Mouse (Mus musculus) limb, embryonic 13.5 days (tissue): ENCODE measurements at regions not wholly inside any gene's neighbourhood (a gene's known extent, or its start where the extent isn't known, plus 50 kb on each side); places are given as distances from the start of the nearest gene placed in this dataset.

Experiments
- ATAC-seq: fragments of 200-750 bp; cut with Nextera tagmentation; 2 replicates; pipeline ENCODE4 v1.8.0; 2017; ENCODE audit warnings: low read depth, moderate number of reproducible peaks, moderate TSS enrichment; ENCODE audit not compliant: low FRiP score
- H3K27ac ChIP-seq: fragments of 300-500 bp; sonication (generic); 2 replicates; pipeline ENCODE4 v1.5.1; 2015; ENCODE audit warnings: inconsistent platforms, mild to moderate bottlenecking, moderate library complexity
- H3K27me3 ChIP-seq: fragments of 300-500 bp; sonication (generic); 2 replicates; pipeline ENCODE4 v1.6.1; 2015; ENCODE audit warnings: mild to moderate bottlenecking, inconsistent platforms
- H3K36me3 ChIP-seq: fragments of 300-500 bp; sonication (generic); 2 replicates; pipeline ENCODE4 v1.6.1; 2015; ENCODE audit warnings: inconsistent platforms, mild to moderate bottlenecking, moderate library complexity
- H3K4me1 ChIP-seq: fragments of 300-500 bp; sonication (generic); 2 replicates; pipeline ENCODE4 v1.6.1; 2015; ENCODE audit warnings: inconsistent platforms
- H3K4me2 ChIP-seq: fragments of 300-500 bp; sonication (generic); replicated peaks from 2 replicates; pipeline ENCODE4 v1.6.1; 2015; ENCODE audit warnings: inconsistent platforms, mild to moderate bottlenecking, moderate library complexity
- H3K4me3 ChIP-seq: fragments of 300-500 bp; sonication (generic); 2 replicates; pipeline ENCODE4 v1.5.1; 2015; ENCODE audit warnings: moderate library complexity, mild to moderate bottlenecking, inconsistent platforms
- H3K9ac ChIP-seq: fragments of 300-500 bp; sonication (generic); 2 replicates; pipeline ENCODE4 v1.6.1; 2015; ENCODE audit warnings: mild to moderate bottlenecking, inconsistent platforms
- H3K9me3 ChIP-seq: fragments of 300-500 bp; sonication (generic); 2 replicates; pipeline ENCODE4 v1.6.1; 2016; ENCODE audit warnings: inconsistent platforms
- WGBS: fragments of 180-500 bp; shearing (Covaris S2); methylation state at CpG from one replicate; pipeline ENCODE4 v1.1.7; 2015; 5-methylcytosine and 5-hydroxymethylcytosine counted together

DNA sequence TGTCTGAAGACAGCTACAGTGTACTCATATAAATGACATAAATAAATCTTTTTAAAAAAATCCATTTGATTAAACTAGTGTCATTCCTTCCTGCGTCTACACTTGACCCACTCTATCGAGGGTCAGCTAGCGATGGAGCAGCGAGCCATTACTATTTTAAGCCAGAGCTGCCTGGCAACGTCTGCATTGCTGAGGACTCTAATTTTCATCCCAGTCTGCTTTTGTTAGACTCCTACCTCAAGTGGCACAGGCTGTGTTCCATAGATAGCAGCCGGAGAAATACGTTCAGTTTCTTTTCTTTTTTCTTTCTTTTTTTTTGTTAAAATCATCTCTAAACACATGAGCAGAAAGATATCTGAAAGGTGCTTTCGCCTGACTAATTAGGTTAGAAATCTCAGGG is 211.5 kb downstream of the Dusp6 start:
- H3K9ac ChIP-seq = no peak overlapping the region
- no peaks in the 10 kb centered on the region for H3K36me3 ChIP-seq
- no peak overlapping the region for H3K4me3 ChIP-seq
- ATAC-seq = no peak
- WGBS = 88% methylated on average over 8 of the region's 8 CpGs
- H3K4me1 ChIP-seq = 0 out of 2 replicates have a peak, but pooled peaks cover 3% of the 10 kb centered on the region
- no peaks in the 10 kb centered on the region for H3K27me3 ChIP-seq
- H3K9me3 ChIP-seq = no peaks in the 10 kb centered on the region
- H3K4me2 ChIP-seq = no peak overlapping the region
- H3K27ac ChIP-seq = no peak overlapping the region

- H3K9me3 ChIP-seq = no peaks in the 10 kb centered on the region
- 0 out of 2 replicates have a peak, but pooled peaks cover 3% of the 10 kb centered on the region for H3K4me1 ChIP-seq
- WGBS = 77% methylated on average over 7 of the region's 7 CpGs
- no peaks in the 10 kb centered on the region for H3K27me3 ChIP-seq
- H3K27ac ChIP-seq = no peak overlapping the region
- H3K4me3 ChIP-seq = no peak overlapping the region
- no peaks in the 10 kb centered on the region for H3K36me3 ChIP-seq
- H3K9ac ChIP-seq = no peak overlapping the region
- no peak overlapping the region for H3K4me2 ChIP-seq
- ATAC-seq = no peak
Observed at GRCm38 (mm10) chr10:99476214-99476613, 213.2 kb downstream of the Dusp6 start.

GRCm38 (mm10) chr10:99476776-99477175 is 213.7 kb downstream of the Dusp6 start:
- Histone ChIP-seq H3K27ac (no peak overlapping the region), H3K36me3 (no peaks in the 10 kb centered on the region), H3K27me3 (no peaks in the 10 kb centered on the region), H3K4me3 (no peak overlapping the region), H3K4me2 (no peak overlapping the region), H3K9me3 (no peaks in the 10 kb centered on the region), H3K9ac (no peak overlapping the region), H3K4me1 (0 out of 2 replicates have a peak, but pooled peaks cover 3% of the 10 kb centered on the region)
- no peak for ATAC-seq
- 87% methylated on average over 7 of the region's 7 CpGs for WGBS

DNA sequence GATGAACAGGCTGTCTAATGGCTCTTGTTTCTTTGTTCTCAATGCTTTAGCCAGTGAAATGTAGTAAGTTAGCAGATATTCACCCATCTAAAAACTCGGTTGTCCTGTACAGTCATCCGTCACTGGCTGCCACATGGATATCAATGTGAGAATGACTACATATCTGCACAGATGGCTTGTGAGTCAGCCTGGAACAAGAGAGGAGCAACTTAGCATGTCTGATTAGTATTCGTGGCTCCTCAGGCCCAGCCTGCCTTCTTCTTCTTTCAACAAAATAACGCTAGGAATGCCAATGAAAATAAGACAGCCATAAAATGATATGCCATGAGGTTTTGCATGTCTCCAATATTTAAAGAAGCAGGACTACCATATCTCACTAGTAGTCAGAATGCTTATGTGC is 217.5 kb downstream of the Dusp6 start:
- Histone ChIP-seq H3K27me3 (no peaks in the 10 kb centered on the region), H3K27ac (no peak overlapping the region), H3K4me1 (no peaks in the 10 kb centered on the region), H3K9me3 (no peaks in the 10 kb centered on the region), H3K4me2 (no peak overlapping the region), H3K4me3 (no peak overlapping the region), H3K9ac (no peak overlapping the region), H3K36me3 (no peaks in the 10 kb centered on the region)
- 79% methylated on average over 4 of the region's 4 CpGs for WGBS
- no peak for ATAC-seq

DNA sequence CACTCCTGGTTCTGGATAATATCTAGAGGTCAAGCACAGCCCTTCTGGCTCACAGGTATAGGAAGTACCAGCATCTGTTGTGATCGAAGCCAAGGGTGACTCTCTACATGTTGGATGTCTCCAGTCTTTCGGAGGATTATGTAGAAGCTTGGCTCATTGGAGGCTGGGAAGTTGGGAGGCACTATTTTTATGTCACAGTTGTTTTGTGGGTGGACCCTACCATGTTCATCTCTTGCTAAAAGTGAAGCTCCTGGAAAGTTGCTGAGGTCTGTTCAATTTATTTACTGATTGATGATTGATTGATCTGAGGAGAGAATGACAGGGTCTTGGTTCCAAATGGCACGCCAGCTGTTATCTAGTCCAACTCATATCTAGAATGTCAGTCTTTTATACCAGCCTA is 219.0 kb downstream of the Dusp6 start:
- no peak for ATAC-seq

GRCm38 (mm10) chr10:99488195-99489080 is 225.4 kb downstream of the Dusp6 start:
- H3K27me3 ChIP-seq = no peaks in the 10 kb centered on the region
- 86% methylated on average over 16 of the region's 16 CpGs for WGBS
- no peaks in the 10 kb centered on the region for H3K4me1 ChIP-seq
- H3K4me3 ChIP-seq = no peak overlapping the region
- no peaks in the 10 kb centered on the region; the same call in 1 of the 2 replicates for H3K9me3 ChIP-seq
- no peak overlapping the region for H3K4me2 ChIP-seq
- H3K27ac ChIP-seq = no peak overlapping the region
- no peaks in the 10 kb centered on the region for H3K36me3 ChIP-seq
- no peak overlapping the region for H3K9ac ChIP-seq
- no peak for ATAC-seq

More for the DNA sequence above, 219.0 kb downstream of the Dusp6 start:
- no peak overlapping the region for H3K27ac ChIP-seq
- no peaks in the 10 kb centered on the region for H3K36me3 ChIP-seq
- H3K27me3 ChIP-seq = no peaks in the 10 kb centered on the region
- no peak overlapping the region for H3K9ac ChIP-seq
- H3K4me3 ChIP-seq = no peak overlapping the region
- H3K9me3 ChIP-seq = no peaks in the 10 kb centered on the region
- no peak overlapping the region for H3K4me2 ChIP-seq
- H3K4me1 ChIP-seq = no peaks in the 10 kb centered on the region
- 91% methylated on average over 3 of the region's 3 CpGs for WGBS

- 66% methylated on average over 17 of the region's 17 CpGs for WGBS
- no peak overlapping the region for H3K4me3 ChIP-seq
- H3K9ac ChIP-seq = no peak overlapping the region
- peak; percentile 36; the same call in 1 of the 2 replicates for ATAC-seq
- 0 out of 2 replicates have a peak overlapping the region, but pooled peaks have one; percentile 5 for H3K4me2 ChIP-seq
- H3K27me3 ChIP-seq = no peaks in the 10 kb centered on the region
- no peaks in the 10 kb centered on the region for H3K9me3 ChIP-seq
- no peaks in the 10 kb centered on the region for H3K36me3 ChIP-seq
- H3K27ac ChIP-seq = no peak overlapping the region
- peaks cover 5% of the 10 kb centered on the region; the same call in 1 of the 2 replicates for H3K4me1 ChIP-seq
Observed at GRCm38 (mm10) chr10:99511514-99512237, 247.8 kb downstream of the Csl start.

DNA sequence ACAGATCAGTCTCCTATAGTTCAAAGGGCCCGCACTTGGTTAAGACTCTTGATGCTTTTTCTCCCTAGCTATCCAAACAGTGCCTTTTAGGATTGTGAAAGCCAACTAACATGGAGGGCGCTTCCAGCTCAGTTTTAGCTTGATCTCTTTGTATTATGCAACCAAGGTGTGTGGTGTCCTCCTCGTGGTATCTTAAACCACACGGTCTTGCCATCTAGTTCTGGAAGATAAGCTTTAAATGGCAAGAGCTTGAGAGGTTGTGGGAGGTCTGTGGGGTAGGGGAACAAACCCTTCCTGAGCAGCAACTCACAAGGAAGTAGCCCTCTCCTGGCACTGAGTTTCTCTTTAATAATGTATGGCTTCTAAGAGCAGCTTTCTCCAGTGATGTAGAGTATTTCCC is 241.5 kb downstream of the Csl start:
- 89% methylated on average over 4 of the region's 4 CpGs for WGBS

GRCm38 (mm10) chr10:99519479-99519878 is 240.0 kb downstream of the Csl start:
- no peak for ATAC-seq
- no peak overlapping the region for H3K9ac ChIP-seq
- no peaks in the 10 kb centered on the region for H3K36me3 ChIP-seq
- no peak overlapping the region for H3K4me3 ChIP-seq
- no peak overlapping the region for H3K27ac ChIP-seq
- H3K27me3 ChIP-seq = no peaks in the 10 kb centered on the region
- 26% methylated on average over 4 of the region's 4 CpGs for WGBS
- peaks cover 6% of the 10 kb centered on the region for H3K4me1 ChIP-seq
- no peaks in the 10 kb centered on the region for H3K9me3 ChIP-seq
- no peak overlapping the region for H3K4me2 ChIP-seq

More for the DNA sequence above, 241.5 kb downstream of the Csl start:
- Histone ChIP-seq H3K4me3 (no peak overlapping the region), H3K27ac (no peak overlapping the region), H3K4me2 (no peak overlapping the region), H3K9me3 (no peaks in the 10 kb centered on the region), H3K4me1 (no peaks in the 10 kb centered on the region), H3K9ac (no peak overlapping the region), H3K27me3 (no peaks in the 10 kb centered on the region), H3K36me3 (no peaks in the 10 kb centered on the region)
- ATAC-seq = no peak

DNA sequence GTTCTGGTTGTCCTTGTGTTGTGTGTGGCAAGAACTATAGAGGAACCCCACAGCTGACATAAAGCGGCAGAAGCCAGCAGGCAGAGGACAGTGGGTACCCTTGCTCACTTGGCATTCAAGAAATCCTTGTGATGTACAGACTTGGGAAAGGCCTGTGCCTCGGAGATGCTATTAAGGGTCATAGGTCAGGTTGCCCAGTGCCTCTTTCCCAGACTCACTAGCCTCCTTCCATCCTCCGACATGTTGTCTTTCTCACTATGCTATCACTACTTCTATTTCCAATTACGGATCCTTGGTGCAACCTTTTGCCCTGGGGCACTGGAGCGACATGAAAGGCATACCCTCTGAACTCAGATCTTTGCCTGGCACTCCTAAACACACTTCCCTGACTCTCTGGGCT is 235.6 kb downstream of the Csl start:
- no peak overlapping the region for H3K4me3 ChIP-seq
- no peaks in the 10 kb centered on the region for H3K9me3 ChIP-seq
- peaks cover 18% of the 10 kb centered on the region for H3K4me1 ChIP-seq
- H3K9ac ChIP-seq = no peak overlapping the region
- H3K4me2 ChIP-seq = no peak overlapping the region
- no peaks in the 10 kb centered on the region for H3K36me3 ChIP-seq
- 68% methylated on average over 5 of the region's 5 CpGs for WGBS
- H3K27me3 ChIP-seq = no peaks in the 10 kb centered on the region
- H3K27ac ChIP-seq = no peak overlapping the region
- ATAC-seq = no peak

DNA sequence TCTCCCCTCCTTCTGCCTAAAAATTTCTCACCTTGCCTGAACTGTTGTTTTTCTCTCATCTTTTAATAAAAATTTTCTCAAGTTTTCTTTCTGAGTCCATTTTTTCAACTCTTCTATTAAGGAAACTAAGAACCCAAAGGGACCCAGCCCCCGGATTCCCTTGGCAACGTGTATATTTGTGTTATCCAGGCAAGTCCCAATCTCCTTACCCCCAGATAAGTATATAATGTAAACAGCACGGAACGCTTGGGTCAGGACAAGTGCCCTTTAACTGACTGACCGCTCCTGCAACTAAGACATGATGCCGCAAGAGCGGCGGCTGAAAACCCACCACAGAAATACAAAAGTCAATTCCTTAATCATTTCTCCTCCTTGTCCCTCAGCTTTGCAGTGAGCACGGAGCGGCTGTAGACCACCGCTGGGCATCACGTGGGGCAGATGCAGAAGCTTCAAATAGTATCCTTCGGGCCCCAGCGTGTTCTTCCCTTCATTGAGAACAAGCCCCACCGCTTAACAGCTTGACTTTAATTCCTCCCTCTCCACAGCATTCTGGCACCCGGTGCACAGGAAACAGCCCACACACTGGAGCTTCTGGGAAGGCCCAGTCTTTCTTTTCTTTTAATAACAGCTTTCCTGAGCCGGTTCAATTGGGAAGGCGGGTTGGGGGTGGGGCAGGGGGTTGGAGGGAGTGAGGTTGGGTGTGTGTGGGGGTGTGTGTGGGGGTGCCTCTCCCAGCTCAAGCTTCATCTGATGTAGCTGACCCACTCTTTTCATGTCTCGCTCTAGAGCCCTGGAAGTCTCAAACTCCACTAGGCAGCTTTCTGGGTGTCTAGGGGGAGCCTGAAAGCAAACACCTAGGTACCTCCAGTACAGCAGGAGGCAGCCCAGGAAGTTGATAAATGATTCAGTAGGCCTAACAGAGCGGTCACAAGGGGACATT is 234.9 kb downstream of the Csl start:
- Histone ChIP-seq H3K36me3 (no peaks in the 10 kb centered on the region), H3K27ac (peak overlapping the region; percentile 56; the same call in 1 of the 2 replicates), H3K9ac (0 out of 2 replicates have a peak overlapping the region, but pooled peaks have one; percentile 4), H3K4me2 (peak overlapping the region; percentile 46), H3K9me3 (no peaks in the 10 kb centered on the region), H3K4me3 (0 out of 2 replicates have a peak overlapping the region, but pooled peaks have one; percentile 2), H3K4me1 (peaks cover 18% of the 10 kb centered on the region), H3K27me3 (no peaks in the 10 kb centered on the region)
- peak; percentile 72 for ATAC-seq
- 29% methylated on average over 20 of the region's 20 CpGs for WGBS
